Mouse (Mus musculus): ENCODE results near the gene Stpg4. TPM values are rescaled to one million over a fixed set of nuclear protein-coding genes. Genes with fewer than 3 reads are reported as not detected.
A peak's percentile ranks its signal among the peaks of the same experiment; 100 is the strongest.

Stpg4 gene
- not detected for polyA plus RNA-seq (2017; shearing (Covaris generic))

GRCm38 (mm10) chr17:87427511-87427910, at the start of gene Stpg4:
Stpg4 (minus strand) TSS chr17:87427741.
- ATAC-seq, result no peak

- ATAC-seq, result no peak
Measured at GRCm38 (mm10) chr17:87475356-87475755, 47.8 kb upstream of the Stpg4 start.

- no peak for ATAC-seq
Measured at GRCm38 (mm10) chr17:87474501-87474795, 46.9 kb upstream of the Stpg4 start.

DNA sequence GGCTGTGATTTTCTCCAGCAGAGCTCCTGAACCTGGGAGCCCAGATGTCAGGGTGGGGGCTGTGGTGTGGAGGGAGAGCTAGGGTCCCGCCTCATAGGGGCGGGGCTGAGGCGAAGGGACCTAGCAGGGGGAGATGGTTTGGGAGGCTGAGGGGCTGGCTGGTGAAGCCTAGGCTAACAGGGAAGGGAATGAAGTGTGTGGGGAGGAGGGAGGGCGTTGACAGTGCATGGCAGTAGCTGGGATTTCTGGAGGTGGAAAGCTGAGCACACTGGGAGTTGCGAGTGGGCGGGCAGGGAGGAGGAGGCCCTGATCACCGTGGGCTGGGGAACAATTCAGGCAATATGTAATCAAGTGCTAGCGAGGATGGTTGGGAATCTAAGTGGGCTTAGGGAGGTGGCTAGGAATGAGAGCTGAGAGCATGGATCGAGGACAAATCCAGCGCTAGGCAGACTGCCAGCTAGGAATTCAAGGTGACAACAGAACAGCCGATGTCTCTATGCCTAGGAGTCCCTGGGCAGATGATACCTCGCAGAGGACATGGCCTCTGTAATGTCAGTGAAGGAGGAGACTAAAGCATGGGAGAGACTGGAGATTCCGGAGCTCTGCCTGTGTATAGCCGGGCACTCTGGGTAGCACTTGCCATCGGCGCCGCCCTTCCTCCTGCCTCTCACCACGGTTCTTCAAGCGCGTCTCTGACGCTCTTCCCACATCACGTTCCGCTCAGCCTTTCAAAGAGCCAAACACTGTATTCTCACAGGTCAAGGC, 46.4 kb upstream of the Stpg4 start:
- ATAC-seq, result peak; percentile 52

DNA sequence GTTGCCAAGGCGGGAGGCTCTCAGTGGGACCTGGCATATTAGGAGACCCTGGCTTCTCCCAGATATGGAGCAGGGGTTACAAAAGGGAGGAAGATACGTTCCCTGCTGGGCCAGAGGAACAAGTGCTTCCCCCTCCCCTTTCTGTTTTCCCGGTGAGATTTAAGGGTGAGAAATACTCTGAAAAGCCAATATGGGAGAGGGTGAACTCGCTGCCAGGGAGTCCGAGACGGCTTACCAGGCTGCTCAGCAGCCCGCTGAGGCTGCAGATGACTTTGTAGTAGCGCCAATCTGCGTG, 45.8 kb upstream of the Stpg4 start:
- ATAC-seq, result no peak

- ATAC-seq, result no peak
Measured at GRCm38 (mm10) chr17:87472879-87473278, 45.3 kb upstream of the Stpg4 start.

DNA sequence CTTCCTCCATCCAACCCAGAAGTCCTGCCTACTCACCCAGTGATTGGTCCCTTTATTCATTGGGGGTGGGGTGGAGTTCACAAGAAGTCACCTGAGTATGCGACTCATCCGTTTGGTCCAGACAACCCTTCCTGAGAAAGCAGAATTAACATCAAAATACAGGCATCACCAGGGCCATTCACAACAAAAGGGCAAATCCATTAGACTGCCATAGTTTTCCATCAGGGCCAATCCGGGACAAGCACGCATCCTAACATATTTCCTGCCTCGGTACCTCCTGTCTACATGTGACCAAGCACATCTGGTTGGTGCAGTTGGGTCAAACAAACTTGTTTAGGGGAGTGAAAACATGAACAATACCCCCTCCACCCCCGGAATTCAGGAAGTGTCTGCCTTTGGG, 44.1 kb upstream of the Stpg4 start:
- ATAC-seq, result no peak

GRCm38 (mm10) chr17:87470797-87471196, 43.3 kb upstream of the Stpg4 start:
- ATAC-seq, result no peak

DNA sequence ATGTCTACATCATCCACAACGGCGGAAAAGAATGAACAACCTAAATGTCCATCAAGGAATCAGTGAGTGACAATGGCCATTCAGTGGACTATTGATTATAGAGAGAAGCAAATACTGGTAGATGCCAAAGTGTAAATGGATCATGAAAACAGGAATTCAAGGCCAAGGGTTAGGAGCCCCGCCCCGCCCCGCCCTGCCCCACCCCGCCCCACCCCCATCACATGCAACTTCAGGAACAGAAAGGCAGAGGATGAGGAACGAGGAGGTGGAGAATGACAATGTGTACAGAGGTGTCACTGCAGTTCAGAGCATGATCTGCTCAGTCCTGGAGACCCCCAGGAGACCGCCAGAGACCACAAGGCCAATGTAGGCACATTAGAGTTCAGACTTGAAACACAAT, 42.7 kb upstream of the Stpg4 start:
- no peak for ATAC-seq

DNA sequence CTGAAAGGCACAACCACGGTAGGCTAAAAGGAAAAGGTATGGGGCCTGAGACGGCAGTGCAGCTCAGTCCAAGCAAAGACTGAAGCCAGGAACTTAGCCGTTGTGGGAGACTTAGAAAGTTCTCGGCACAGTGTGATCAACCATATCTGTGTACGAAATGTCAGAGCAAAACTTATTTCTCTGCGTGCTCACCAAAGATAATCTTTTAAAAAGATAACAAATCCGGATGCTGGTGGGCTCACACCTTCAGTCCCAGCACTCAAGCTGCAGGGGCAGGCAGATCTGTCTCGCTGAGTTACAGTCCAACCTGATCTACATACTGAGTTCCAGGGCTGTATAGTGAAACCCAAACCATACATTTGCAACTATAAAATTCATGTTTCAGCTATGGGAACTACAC, 41.9 kb upstream of the Stpg4 start:
- ATAC-seq, result no peak

GRCm38 (mm10) chr17:87468616-87469015, 41.1 kb upstream of the Stpg4 start:
- no peak for ATAC-seq

GRCm38 (mm10) chr17:87461499-87461896, 34.0 kb upstream of the Stpg4 start:
- ATAC-seq, result no peak

DNA sequence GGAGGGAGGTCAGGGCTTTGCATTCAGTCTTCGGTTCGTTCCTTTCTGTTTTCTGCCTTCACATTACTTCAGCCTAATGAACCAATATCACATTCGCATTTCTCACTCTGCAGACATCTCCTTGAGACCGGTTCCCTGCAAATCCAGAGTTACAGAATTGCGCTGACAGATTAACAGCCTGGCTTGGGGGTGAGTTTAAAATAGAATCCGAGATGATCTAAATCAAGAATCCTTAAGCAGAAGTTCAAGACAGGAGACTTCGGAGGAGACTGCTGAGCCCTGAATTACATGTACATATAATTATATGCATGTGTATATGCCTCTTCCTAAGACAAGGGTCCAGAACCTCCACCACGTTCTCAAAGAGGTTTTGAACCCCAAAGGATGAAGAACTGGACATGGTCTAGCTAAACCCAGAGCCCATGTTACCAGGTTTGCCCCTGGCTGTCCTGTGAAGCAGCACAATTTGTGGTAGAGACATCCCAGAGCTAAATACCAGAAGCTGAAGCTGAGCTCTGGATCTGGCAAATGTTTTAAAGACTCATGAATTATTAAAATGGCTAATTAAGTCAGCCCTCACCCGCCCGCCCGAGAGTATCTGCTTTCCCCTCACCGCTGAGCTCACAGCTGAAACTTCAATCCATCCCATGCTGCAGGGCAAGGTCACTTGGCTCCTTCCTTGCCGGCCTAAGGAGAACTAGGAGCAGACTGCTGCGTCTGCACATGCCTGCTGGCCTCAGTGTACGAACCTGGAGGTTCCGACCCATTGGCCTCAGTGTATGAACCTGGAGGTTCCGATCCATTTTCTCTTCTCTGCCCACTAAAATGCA, 33.3 kb upstream of the Stpg4 start:
- no peak for ATAC-seq

DNA sequence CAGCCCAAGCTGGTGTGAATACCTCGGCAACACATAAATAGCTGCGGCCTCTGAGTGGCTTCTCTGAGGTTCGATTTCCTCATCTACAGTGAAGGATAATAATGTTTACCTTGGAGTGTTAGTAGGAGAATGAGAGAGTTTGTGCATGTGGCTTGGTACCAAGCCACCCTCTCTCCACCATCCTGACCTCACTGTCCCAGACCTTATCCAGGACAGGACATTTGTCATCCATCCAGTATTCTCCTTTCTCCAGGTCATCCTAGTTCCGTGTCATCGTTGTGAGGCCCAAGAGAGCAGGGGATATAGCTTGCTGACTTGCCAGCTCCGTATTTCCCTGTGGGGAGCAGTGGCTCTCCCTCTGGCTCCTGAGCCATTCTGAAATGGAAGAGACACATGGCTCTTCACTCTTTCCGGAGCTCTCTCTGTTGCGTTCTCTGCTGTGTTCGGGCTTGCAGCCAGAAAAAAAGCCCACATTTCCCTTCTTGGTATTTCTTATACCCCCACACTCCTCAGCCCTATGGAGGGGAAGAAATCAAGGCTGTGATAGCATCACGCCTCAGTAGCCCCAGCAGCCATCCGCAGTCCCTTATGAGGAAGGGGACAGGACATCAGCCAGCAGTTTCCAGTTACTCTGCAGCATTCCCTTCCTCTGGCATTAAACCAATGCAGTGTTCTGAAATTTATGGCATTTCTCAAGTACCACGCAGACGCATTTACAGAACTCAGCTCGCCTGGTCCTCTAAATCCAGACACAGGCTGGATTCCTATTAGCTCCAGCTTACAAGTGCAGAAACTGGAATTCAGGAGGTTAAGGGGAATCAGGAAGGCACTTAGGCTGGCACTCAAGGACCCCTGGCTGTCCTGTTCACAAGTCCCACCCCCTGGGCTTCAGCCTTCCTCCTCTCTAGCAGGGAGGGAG, 32.5 kb upstream of the Stpg4 start:
- no peak for ATAC-seq

- no peak for ATAC-seq
Measured at GRCm38 (mm10) chr17:87458911-87459749, 31.6 kb upstream of the Stpg4 start.

DNA sequence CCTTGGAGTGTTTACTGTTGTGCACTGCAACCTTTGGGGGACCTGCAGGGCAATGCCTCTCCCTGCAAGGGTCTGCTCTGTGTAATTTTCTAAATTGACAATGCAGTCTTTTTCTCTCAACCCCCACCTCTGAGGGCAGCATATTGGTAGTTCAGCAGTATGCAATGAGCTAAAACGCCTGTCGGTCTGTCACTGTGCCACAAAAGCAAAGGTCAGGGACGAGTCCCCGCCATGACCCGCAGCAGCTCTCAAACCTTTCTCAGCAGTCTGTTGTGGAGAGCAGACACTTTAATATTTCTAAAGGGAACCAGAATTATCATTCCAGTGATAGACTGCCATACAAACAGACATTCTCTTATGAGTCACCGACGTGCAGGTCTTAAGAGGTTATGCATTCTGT, 30.4 kb upstream of the Stpg4 start:
- ATAC-seq, result no peak

DNA sequence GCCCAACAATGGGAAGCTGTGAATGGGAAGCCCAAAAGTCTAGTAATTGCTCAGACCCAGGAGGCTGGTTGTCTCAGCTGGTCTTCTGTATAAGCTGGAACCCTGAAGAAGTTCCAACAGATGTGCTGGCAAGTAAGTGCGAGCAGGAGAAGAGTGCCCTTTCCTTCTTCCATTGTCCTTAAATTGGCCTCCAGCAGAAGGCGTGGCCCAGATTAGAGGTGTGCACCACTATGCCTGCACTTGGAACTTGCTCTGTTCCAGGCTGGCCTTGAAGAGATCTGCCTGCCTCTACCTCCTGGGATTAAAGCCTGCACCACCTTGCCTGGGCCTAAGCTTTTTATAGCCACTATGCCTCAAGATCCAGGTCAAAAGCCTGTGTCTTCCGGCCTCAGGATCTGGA, 26.6 kb upstream of the Stpg4 start:
- no peak for ATAC-seq

- no peak for ATAC-seq
Measured at GRCm38 (mm10) chr17:87453336-87453735, 25.8 kb upstream of the Stpg4 start.

DNA sequence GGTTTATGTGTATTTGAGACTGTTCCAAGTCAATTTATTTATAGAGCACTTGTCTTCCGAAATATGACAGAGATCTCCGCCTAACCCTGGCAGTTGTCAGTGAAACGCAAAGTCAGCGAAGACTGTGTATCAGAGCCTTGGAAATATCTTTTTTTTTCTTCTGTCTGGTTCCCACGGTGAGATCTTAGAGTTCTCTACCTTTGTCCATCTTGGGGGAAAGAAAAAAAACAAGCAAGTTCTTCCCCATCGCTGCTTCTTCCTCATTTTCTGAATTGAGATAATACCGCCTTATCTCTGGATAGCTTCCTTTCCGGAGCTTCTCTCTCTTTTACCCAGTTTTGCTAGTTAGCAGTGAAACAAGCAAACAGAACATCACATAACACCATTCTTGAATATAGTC, 21.3 kb upstream of the Stpg4 start:
- no peak for ATAC-seq

DNA sequence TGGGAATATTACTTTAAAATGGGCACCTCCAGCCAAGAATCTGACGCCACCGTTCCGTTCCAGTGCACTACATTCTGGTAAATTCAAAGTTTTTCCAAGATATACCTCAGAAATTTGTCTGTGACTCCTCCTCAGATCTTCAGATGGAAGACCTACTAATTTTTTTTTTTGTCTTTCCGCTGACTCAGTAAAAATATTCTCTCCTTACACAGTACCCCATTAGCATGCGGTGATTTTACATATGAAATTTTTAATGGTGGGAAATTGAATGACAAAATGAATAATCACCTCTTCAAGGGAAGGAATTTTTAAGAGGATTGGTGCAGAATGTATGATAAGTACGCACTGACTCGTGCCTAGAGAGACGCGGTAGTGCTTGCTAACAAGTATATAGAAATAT, 20.8 kb upstream of the Stpg4 start:
- no peak for ATAC-seq

DNA sequence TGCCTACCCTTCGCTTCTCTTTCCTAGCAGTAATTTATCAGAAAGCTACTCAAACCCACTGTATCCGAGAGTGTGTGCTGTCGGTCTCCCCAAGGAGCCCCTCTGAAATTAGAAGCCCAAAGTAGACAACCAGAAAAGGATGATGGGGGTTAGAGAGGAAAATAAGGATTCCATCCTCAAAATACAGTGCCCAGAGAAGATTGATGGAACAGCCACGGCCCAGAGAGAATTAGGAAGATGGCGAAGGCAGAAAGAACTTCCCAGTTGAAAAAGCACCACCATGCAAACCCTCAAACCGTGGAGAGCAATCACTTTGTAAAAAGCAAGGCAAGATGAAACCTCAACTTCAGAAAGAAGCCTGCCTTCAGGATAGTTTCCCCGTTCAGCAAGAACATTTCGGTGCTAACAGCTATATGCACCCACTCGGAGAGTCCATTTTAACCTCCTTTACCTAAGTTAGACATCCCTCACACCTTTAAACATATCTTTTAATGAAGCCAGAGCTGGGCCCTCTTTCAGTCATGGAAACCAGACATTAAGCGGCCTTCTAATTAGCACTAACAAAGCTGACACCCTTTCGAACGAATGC, 20.2 kb upstream of the Stpg4 start:
- ATAC-seq, result no peak

All from activated CD4-positive, CD25-positive, alpha-beta regulatory T cell, adult 4 months (primary cell).